Mouse (Mus musculus): Measurements from ENCODE around the gene Erich4. TPM values are rescaled to one million over a fixed set of nuclear protein-coding genes. Genes with fewer than 3 reads are reported as not detected.

Gene Erich4
- total RNA-seq, 2 experiments from 2014 or later = not detected

GRCm38 (mm10) chr7:25625594-25626250 lies 10.0 kb upstream of the Erich4 start:
- no peak for DNase-seq (ENCODE audit: low spot score in 2 of 2)
- intact Hi-C loops (cut with DNase I) = no loop called here

GRCm38 (mm10) chr7:25624851-25625250 lies 9.2 kb upstream of the Erich4 start:
- intact Hi-C loops (cut with DNase I) = no loop called here
- DNase-seq (ENCODE audit: low spot score in 2 of 2) = no peak

GRCm38 (mm10) chr7:25623857-25624370 lies 8.2 kb upstream of the Erich4 start:
- intact Hi-C loops (cut with DNase I) = no loop called here

GRCm38 (mm10) chr7:25620751-25621150 lies 5.1 kb upstream of the Erich4 start:
- intact Hi-C loops (cut with DNase I) = no loop called here
- DNase-seq (ENCODE audit: low spot score in 2 of 2) = no peak

More at GRCm38 (mm10) chr7:25623857-25624370, 8.2 kb upstream of the Erich4 start:
- DNase-seq (ENCODE audit: low spot score in 2 of 2) = no peak

GRCm38 (mm10) chr7:25620101-25620500 lies 4.4 kb upstream of the Erich4 start:
- intact Hi-C loops (cut with DNase I) = no loop called here
- DNase-seq (ENCODE audit: low spot score in 2 of 2) = peak in 1 of 2 experiments; percentile 2

GRCm38 (mm10) chr7:25619722-25619991 lies 4.0 kb upstream of the Erich4 start:
- DNase-seq (ENCODE audit: low spot score in 2 of 2) = no peak
- intact Hi-C loops (cut with DNase I) = no loop called here

GRCm38 (mm10) chr7:25618865-25619721 lies 3.4 kb upstream of the Erich4 start, which contains the start of gene Dmac2:
Dmac2 (plus strand) TSS chr7:25619414.
- DNase-seq (ENCODE audit: low spot score in 2 of 2) = peak; percentile 90 to 91
- intact Hi-C loops (cut with DNase I) = no loop called here

GRCm38 (mm10) chr7:25617376-25618160 lies 1.9 kb upstream of the Erich4 start:
- no peak for DNase-seq (ENCODE audit: low spot score in 2 of 2)
- intact Hi-C loops (cut with DNase I) = no loop called here

GRCm38 (mm10) chr7:25614831-25615705 lies 624 bp downstream of the Erich4 start:
- peak in 1 of 2 experiments; percentile 2 for DNase-seq (ENCODE audit: low spot score in 2 of 2)
- intact Hi-C loops (cut with DNase I) = no loop called here

GRCm38 (mm10) chr7:25614086-25614485 lies 1.6 kb downstream of the Erich4 start:
- intact Hi-C loops (cut with DNase I) = no loop called here
- peak in 1 of 2 experiments; percentile 1 for DNase-seq (ENCODE audit: low spot score in 2 of 2)

- DNase-seq (ENCODE audit: low spot score in 2 of 2) = no peak
- intact Hi-C loops (cut with DNase I) = no loop called here
Measured at GRCm38 (mm10) chr7:25611501-25611900, 4.2 kb downstream of the Erich4 start.

GRCm38 (mm10) chr7:25610056-25610455 lies 5.6 kb downstream of the Erich4 start:
- intact Hi-C loops (cut with DNase I) = no loop called here
- no peak for DNase-seq (ENCODE audit: low spot score in 2 of 2)

- DNase-seq (ENCODE audit: low spot score in 2 of 2) = peak in 1 of 2 experiments; percentile 2
Measured at GRCm38 (mm10) chr7:25607196-25607595, 8.5 kb downstream of the Erich4 start.

GRCm38 (mm10) chr7:25606625-25607063 lies 9.0 kb downstream of the Erich4 start:
- DNase-seq (ENCODE audit: low spot score in 2 of 2) = no peak
- intact Hi-C loops (cut with DNase I) = no loop called here

More at GRCm38 (mm10) chr7:25607196-25607595, 8.5 kb downstream of the Erich4 start:
- intact Hi-C loops (cut with DNase I) = no loop called here

GRCm38 (mm10) chr7:25601346-25601745 lies 14.3 kb downstream of the Erich4 start:
- peak in 1 of 2 experiments; percentile 1 for DNase-seq (ENCODE audit: low spot score in 2 of 2)
- intact Hi-C loops (cut with DNase I) = loop anchor here (2.0 kb wide), 1 partner anchor 177 kb away; no protein-coding TSS in a partner anchor

GRCm38 (mm10) chr7:25600666-25601065 lies 15.0 kb downstream of the Erich4 start:
- DNase-seq (ENCODE audit: low spot score in 2 of 2) = peak in 1 of 2 experiments; percentile 1
- intact Hi-C loops (cut with DNase I) = loop anchor here (2.0 kb wide), 1 partner anchor 176 kb away; no protein-coding TSS in a partner anchor

- intact Hi-C loops (cut with DNase I) = loop anchor here (2.0 to 10.0 kb wide), 2 partner anchors 175 to 265 kb away; no protein-coding TSS in a partner anchor
Measured at GRCm38 (mm10) chr7:25599663-25600062, 16.0 kb downstream of the Erich4 start.

GRCm38 (mm10) chr7:25593859-25594258 lies 21.8 kb downstream of the Erich4 start:
- no peak for DNase-seq (ENCODE audit: low spot score in 2 of 2)
- intact Hi-C loops (cut with DNase I) = loop anchor here (10.0 kb wide), 1 partner anchor 259 kb away; no protein-coding TSS in a partner anchor

More at GRCm38 (mm10) chr7:25599663-25600062, 16.0 kb downstream of the Erich4 start:
- DNase-seq (ENCODE audit: low spot score in 2 of 2) = peak; percentile 55 to 69
